Mouse (Mus musculus) bone marrow, adult 2 months (tissue): Measurements from ENCODE around the gene Syt13.

Experiments
- CTCF ChIP-seq: fragments of 200-500 bp; IDR thresholded peaks from 2 replicates; pipeline ENCODE4 v1.5.1; 2011; ENCODE audit warnings: low read length, control low read depth; ENCODE audit not compliant: control insufficient read depth, insufficient read depth
- POLR2A ChIP-seq: fragments of 200-500 bp; IDR thresholded peaks from 2 replicates; pipeline ENCODE4 v1.6.1; 2011; ENCODE audit warnings: low read depth, mild to moderate bottlenecking, control low read depth, low read length, borderline replicate concordance; ENCODE audit not compliant: control insufficient read depth

- TF ChIP-seq POLR2A (no peak), CTCF (no peak)
Measured at GRCm38 (mm10) chr2:92964345-92964744, 49.4 kb downstream of the Syt13 start.
